Mouse (Mus musculus) midbrain, embryonic 13.5 days (tissue): ENCODE data around the gene Cdc42bpa. TPM values are rescaled to one million over a fixed set of nuclear protein-coding genes. Genes with fewer than 3 reads are reported as not detected.

Experiments used
- ATAC-seq: fragments of 200-750 bp; cut with Nextera tagmentation; 2 replicates; pipeline ENCODE4 v1.8.0; 2017; ENCODE audit warnings: mild to moderate bottlenecking, moderate TSS enrichment, moderate library complexity
- H3K27ac ChIP-seq: fragments of 300-500 bp; sonication (generic); 2 replicates; pipeline ENCODE4 v1.5.1; 2015; ENCODE audit warnings: inconsistent platforms, mild to moderate bottlenecking, moderate library complexity
- H3K27me3 ChIP-seq: fragments of 300-500 bp; sonication (generic); 2 replicates; pipeline ENCODE4 v1.6.1; 2015; ENCODE audit warnings: mild to moderate bottlenecking, inconsistent platforms
- H3K36me3 ChIP-seq: fragments of 300-500 bp; sonication (generic); 2 replicates; pipeline ENCODE4 v1.6.1; 2015; ENCODE audit warnings: mild to moderate bottlenecking, inconsistent platforms
- H3K4me1 ChIP-seq: fragments of 300-500 bp; sonication (generic); replicated peaks from 2 replicates; pipeline ENCODE4 v1.6.1; 2015; ENCODE audit warnings: inconsistent platforms
- H3K4me2 ChIP-seq: fragments of 300-500 bp; sonication (generic); replicated peaks from 2 replicates; pipeline ENCODE4 v1.6.1; 2015; ENCODE audit warnings: moderate library complexity, mild to moderate bottlenecking, inconsistent platforms
- H3K4me3 ChIP-seq: fragments of 300-500 bp; sonication (generic); replicated peaks from 2 replicates; pipeline ENCODE4 v1.5.1; 2015; ENCODE audit warnings: mild to moderate bottlenecking, inconsistent platforms
- H3K9ac ChIP-seq: fragments of 300-500 bp; sonication (generic); replicated peaks from 2 replicates; pipeline ENCODE4 v1.6.1; 2015; ENCODE audit warnings: mild to moderate bottlenecking, inconsistent platforms
- H3K9me3 ChIP-seq: fragments of 300-500 bp; sonication (generic); 2 replicates; pipeline ENCODE4 v1.6.1; 2016; ENCODE audit warnings: mild to moderate bottlenecking, inconsistent platforms
- WGBS: fragments of 180-500 bp; shearing (Covaris S2); methylation state at CpG from one replicate; pipeline ENCODE4 v1.1.7; 2015; 5-methylcytosine and 5-hydroxymethylcytosine counted together
- polyA plus RNA-seq: library from polyadenylated mRNA; unstranded; fragments of >200 nt; fragmentation: Nextera tagmentation; extraction: Ambion mirVana; gene quantifications from 2 replicates; pipeline ENCODE4 v1.2.1, GENCODE M21; 2015

The Cdc42bpa gene
- polyA plus RNA-seq, 1 experiment from 2014 or later: 20.8 TPM

DNA sequence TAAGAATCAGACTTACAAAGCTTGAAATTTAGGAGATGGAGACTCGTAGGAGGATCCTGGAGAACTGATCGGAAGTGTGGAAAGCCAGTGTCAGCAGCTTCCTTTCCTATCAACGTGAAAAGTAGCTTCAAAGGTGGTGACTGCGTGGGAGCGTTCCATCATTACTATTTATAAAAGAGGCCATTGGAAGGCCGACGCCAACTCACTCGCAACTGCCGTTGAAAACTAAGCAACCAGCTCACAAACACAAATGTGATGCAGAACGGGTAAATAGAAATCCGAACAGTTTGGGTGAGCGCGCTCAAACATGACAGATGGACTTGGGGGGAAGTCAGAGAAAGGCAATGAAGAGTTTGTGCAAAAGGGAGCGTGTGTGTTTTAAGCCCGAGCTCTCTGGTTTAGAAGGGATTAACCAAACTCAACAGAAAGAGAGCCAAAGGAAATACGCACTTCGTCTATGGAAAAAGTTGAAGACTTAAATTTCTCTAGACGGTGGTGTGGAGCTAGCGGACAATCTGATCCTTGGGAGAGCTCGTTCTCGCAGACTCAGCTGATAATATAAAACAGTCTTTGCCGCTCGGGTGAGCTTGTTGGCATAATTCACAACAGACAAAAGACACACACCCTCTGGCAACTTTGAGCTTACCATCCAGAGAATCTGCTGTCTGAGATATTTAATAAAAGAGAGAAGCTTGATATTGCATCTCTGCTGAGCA is 20.0 kb upstream of the Cdc42bpa start:
- H3K4me2 ChIP-seq: no peak overlapping the region
- H3K27ac ChIP-seq: no peak overlapping the region
- H3K4me1 ChIP-seq: no peaks in the 10 kb centered on the region
- H3K27me3 ChIP-seq: no peaks in the 10 kb centered on the region
- H3K9me3 ChIP-seq: no peaks in the 10 kb centered on the region
- 82% methylated on average over 23 of the region's 23 CpGs for WGBS
- H3K4me3 ChIP-seq: no peak overlapping the region
- no peak overlapping the region for H3K9ac ChIP-seq
- H3K36me3 ChIP-seq: no peaks in the 10 kb centered on the region
- no peak for ATAC-seq

DNA sequence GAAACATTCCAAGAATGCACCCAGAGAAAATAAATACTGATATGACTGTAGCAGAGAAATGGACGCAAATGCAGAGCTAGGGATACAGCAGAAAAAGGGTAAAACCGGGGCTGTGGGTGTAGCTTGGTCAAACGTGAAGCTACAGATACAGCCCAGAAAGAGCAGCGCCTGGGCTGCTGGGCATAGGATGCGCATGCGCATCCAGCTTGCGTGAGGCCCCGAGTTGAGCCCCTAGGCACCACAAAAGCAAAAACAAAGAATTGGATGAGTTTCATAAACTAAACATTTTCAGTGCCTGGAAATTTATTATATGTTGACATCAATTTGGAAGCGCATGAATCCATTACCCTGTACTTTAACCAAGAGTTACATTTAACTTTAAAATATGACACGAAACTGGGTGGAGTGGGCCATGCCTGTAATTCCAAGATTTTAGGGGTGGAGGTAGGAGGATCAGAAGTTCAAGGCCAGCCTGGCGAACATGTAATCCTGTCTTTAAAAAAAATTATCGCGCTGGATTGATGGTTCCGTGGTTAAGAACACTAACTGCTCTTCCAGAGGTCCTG is 19.4 kb upstream of the Cdc42bpa start:
- no peaks in the 10 kb centered on the region for H3K4me1 ChIP-seq
- no peak overlapping the region for H3K4me3 ChIP-seq
- no peak overlapping the region for H3K4me2 ChIP-seq
- no peak overlapping the region for H3K9ac ChIP-seq
- no peak for ATAC-seq
- H3K9me3 ChIP-seq: no peaks in the 10 kb centered on the region
- no peak overlapping the region for H3K27ac ChIP-seq
- no peaks in the 10 kb centered on the region for H3K27me3 ChIP-seq
- WGBS: 92% methylated on average over 14 of the region's 14 CpGs
- no peaks in the 10 kb centered on the region for H3K36me3 ChIP-seq

DNA sequence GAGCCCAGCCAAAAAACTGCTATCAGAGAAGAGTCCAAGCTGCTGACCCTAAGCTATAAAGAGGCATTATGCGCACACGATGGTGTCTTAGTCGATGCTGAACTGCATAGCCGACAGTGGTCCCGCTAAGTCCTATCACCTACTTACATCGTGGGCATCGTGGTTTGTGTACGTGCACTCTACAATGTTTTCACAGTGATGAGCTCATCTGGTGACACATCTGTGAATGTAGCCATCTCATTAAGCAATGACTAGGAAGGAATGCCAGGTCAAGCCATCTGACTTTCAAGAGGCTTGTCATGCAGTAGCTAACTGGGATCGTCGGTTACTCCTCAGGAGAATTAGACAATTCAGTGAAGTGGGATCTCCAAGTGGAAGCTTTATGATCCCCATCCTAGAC is 15.3 kb upstream of the Cdc42bpa start:
- Histone ChIP-seq H3K27me3 (no peaks in the 10 kb centered on the region), H3K4me2 (no peak overlapping the region), H3K4me1 (no peaks in the 10 kb centered on the region), H3K9ac (no peak overlapping the region), H3K4me3 (no peak overlapping the region), H3K9me3 (no peaks in the 10 kb centered on the region), H3K27ac (no peak overlapping the region), H3K36me3 (no peaks in the 10 kb centered on the region)
- WGBS: 93% methylated on average over 10 of the region's 10 CpGs
- no peak for ATAC-seq

- Histone ChIP-seq H3K36me3 (no peaks in the 10 kb centered on the region), H3K9me3 (no peaks in the 10 kb centered on the region), H3K4me3 (no peak overlapping the region), H3K4me2 (no peak overlapping the region), H3K27me3 (no peaks in the 10 kb centered on the region), H3K4me1 (peaks cover 3% of the 10 kb centered on the region), H3K9ac (no peak overlapping the region), H3K27ac (no peak overlapping the region)
- 59% methylated on average over 2 of the region's 2 CpGs for WGBS
- no peak for ATAC-seq
Observed at GRCm38 (mm10) chr1:179946616-179947015, 13.7 kb upstream of the Cdc42bpa start.

DNA sequence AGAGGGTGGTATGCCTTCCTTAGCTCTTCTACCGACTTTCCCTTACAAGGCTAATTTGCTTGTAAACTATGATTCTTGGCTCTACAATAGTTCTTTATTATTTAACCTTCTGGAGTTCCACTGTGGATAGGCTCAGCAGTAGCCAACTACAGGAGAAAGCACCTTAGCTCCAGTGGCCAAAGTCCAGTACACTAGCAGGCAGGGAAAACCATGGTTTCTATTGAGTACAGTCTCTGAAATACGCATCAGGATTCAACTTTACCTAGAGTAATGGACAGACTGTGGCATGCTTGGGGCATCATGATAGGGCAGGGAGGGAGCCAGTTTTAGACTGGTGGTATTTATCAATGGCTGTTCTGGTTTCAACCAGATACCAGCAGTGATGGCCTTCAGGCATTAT is 12.6 kb upstream of the Cdc42bpa start:
- Histone ChIP-seq H3K4me3 (no peak overlapping the region), H3K27ac (no peak overlapping the region), H3K9ac (no peak overlapping the region), H3K36me3 (no peaks in the 10 kb centered on the region), H3K9me3 (no peaks in the 10 kb centered on the region), H3K27me3 (no peaks in the 10 kb centered on the region), H3K4me2 (no peak overlapping the region), H3K4me1 (peaks cover 5% of the 10 kb centered on the region)
- 97% methylated on average over 2 of the region's 2 CpGs for WGBS
- ATAC-seq: no peak

GRCm38 (mm10) chr1:179951597-179951996 is 8.7 kb upstream of the Cdc42bpa start:
- no peaks in the 10 kb centered on the region for H3K9me3 ChIP-seq
- H3K4me2 ChIP-seq: no peak overlapping the region
- peak; percentile 56; the same call in 1 of the 2 replicates for ATAC-seq
- 43% methylated on average over 7 of the region's 7 CpGs for whole genome bisulfite sequencing
- H3K27me3 ChIP-seq: no peaks in the 10 kb centered on the region
- no peak overlapping the region for H3K4me3 ChIP-seq
- H3K9ac ChIP-seq: no peak overlapping the region
- H3K4me1 ChIP-seq: peaks cover 5% of the 10 kb centered on the region
- H3K36me3 ChIP-seq: no peaks in the 10 kb centered on the region
- H3K27ac ChIP-seq: no peak overlapping the region

DNA sequence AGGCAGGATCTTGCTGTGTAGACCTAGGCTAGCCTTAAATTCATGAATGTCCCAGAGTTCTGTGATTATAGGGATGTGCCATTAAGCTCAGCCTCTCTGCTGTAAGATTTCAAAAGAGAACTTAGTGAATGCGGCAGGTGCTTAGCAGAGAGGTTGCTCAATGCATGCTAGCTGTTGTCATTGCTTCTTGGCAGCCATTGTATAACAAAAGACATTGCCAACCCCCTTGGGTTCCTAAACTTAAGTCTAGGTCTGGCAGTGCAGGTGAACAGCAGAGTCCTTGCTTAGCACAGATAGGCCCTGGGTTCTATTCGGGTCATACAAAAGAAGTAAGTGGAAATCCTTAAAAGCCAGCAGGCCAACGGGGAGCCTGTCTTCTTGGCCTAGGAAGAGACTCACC is 7.0 kb upstream of the Cdc42bpa start:
- H3K4me3 ChIP-seq: no peak overlapping the region
- ATAC-seq: no peak
- H3K4me1 ChIP-seq: peaks cover 5% of the 10 kb centered on the region
- 86% methylated on average over 3 of the region's 3 CpGs for WGBS
- H3K9me3 ChIP-seq: no peaks in the 10 kb centered on the region
- H3K4me2 ChIP-seq: no peak overlapping the region
- no peaks in the 10 kb centered on the region for H3K27me3 ChIP-seq
- H3K27ac ChIP-seq: no peak overlapping the region
- no peak overlapping the region for H3K9ac ChIP-seq
- no peaks in the 10 kb centered on the region for H3K36me3 ChIP-seq

GRCm38 (mm10) chr1:179957431-179957830 is 2.8 kb upstream of the Cdc42bpa start:
- peaks cover 24% of the 10 kb centered on the region for H3K4me1 ChIP-seq
- no peak overlapping the region for H3K9ac ChIP-seq
- H3K4me3 ChIP-seq: no peak overlapping the region
- no peaks in the 10 kb centered on the region for H3K27me3 ChIP-seq
- ATAC-seq: no peak
- H3K36me3 ChIP-seq: no peaks in the 10 kb centered on the region
- no peaks in the 10 kb centered on the region for H3K9me3 ChIP-seq
- 53% methylated on average over 3 of the region's 3 CpGs for WGBS
- no peak overlapping the region for H3K4me2 ChIP-seq
- H3K27ac ChIP-seq: no peak overlapping the region

DNA sequence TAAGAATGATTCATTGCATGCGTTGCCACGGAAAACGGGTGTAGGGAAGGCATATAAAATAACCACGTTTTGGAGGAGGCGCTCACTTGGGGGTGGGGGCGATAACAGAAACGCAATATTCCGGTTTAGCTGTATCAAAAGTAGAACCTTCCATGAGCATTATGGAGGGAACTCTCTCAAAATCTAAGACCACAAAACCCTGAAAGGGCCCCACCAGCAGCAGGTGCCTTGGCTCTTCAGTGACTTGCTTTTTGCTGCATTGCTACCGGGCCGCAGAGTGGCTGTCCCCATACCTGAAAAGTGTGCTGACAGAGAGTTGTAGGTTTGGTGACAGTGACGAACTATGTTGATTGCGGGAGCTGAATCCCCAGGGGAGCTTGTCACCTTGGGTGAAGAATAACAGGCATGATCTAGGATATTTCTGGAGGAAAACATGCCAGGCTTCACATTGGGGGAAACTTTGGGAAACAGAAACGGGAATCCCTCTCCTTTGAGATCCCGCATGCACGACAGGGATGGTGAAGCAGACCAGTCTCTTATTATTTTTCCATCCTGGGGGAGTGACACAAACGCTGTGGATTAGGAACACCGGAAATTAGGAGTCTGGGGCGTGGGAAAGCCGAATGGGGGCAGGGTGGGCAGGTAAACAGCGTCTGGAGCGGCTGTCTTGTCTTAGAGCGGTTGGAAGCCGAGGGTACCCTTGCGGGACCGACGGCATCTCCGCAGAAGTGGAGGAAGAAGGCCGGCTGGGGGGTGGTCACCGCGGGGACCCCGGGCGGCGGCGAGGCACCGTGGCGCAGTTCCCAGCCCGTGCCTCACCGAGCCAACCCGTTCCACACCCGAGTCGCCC is 1.2 kb upstream of the Cdc42bpa start:
- WGBS: 5% methylated on average over 41 of the region's 41 CpGs
- Histone ChIP-seq H3K4me1 (peaks cover 36% of the 10 kb centered on the region), H3K36me3 (no peaks in the 10 kb centered on the region), H3K4me2 (peak overlapping the region; percentile 65), H3K4me3 (peak overlapping the region; percentile 77), H3K27ac (peak overlapping the region; percentile 97), H3K9me3 (no peaks in the 10 kb centered on the region), H3K9ac (peak overlapping the region; percentile 94), H3K27me3 (no peaks in the 10 kb centered on the region)
- peak; percentile 74; the same call in 1 of the 2 replicates for ATAC-seq

DNA sequence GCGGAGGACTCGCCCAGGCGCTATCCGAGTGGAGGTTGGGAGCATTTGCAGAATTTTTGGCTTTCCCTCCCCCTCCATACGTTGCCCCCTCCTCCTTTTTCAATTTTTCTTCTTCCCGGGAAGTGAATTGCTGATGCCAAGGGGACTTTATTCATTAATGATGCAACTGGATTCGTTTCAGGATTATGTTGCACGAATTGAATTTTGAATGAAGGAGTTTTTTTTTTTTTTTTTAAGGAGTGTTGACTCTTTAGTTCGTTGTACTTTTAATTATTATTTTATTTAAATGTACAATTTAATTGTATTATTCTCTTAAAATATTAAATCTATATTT is 238 bp downstream of the Cdc42bpa start:
- no peak for ATAC-seq
- Histone ChIP-seq H3K9ac (peak overlapping the region; percentile 94), H3K9me3 (no peaks in the 10 kb centered on the region), H3K27ac (peak overlapping the region; percentile 97), H3K36me3 (no peaks in the 10 kb centered on the region), H3K4me3 (peak overlapping the region; percentile 77), H3K4me2 (peak overlapping the region; percentile 65), H3K4me1 (peaks cover 39% of the 10 kb centered on the region), H3K27me3 (no peaks in the 10 kb centered on the region)
- WGBS: 0% methylated on average over 9 of the region's 9 CpGs

GRCm38 (mm10) chr1:179960882-179961698 is 818 bp downstream of the Cdc42bpa start:
- WGBS: 3% methylated on average over 16 of the region's 16 CpGs
- H3K9me3 ChIP-seq: no peaks in the 10 kb centered on the region
- H3K4me1 ChIP-seq: peaks cover 39% of the 10 kb centered on the region
- no peaks in the 10 kb centered on the region for H3K36me3 ChIP-seq
- H3K27me3 ChIP-seq: no peaks in the 10 kb centered on the region
- peak overlapping the region; percentile 65 for H3K4me2 ChIP-seq
- peak overlapping the region; percentile 77 for H3K4me3 ChIP-seq
- ATAC-seq: no peak
- H3K27ac ChIP-seq: no peak overlapping the region
- peak overlapping the region; percentile 94 for H3K9ac ChIP-seq
